Mouse (Mus musculus): ENCODE results near the gene Sytl5.

Sytl5 gene

DNA sequence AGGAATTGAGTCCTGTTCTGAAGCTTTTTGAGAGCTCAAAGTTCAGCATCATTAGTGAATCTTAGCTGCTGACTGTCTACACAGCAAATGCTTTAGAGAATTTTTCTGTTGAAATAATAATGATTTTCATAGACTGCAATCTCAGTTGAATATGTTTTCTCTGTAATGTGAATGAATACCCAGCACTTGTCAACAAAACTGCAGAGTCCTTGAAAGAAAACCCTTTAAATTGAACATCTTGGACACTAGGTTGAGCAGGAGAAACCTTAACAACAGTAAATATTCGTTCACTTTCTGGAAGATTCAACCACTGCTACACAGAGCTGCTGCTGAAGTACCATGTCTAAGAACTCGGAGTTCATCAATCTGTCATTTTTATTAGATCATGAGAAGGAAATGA is at the start of gene Sytl5:
TSS of gene Sytl5 (plus strand) at position 301 of the 400 bp plus-strand sequence.
- DNase-seq (ENCODE audit: low spot score), result no peak

DNA sequence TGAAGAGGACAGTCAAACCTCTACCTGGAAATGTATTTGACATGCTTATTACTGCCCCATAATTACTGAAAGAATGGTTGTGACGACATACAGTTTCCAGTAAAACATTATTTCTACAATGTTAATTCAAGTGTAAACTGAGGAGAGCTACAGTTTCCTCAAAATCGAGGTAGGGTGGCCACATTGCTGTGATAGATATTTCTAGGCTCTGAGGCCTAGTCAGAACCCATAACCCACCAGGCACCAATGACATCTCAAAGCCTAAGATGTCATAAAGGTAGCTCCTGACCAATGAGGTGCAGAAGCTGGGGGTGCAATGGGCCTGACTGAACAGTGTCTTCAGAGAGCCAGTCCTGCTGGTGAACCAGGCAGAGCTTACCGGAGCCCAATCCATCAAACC is 38.8 kb upstream of the Sytl5 start, which contains the start of gene Hypm:
TSS of gene Hypm (plus strand) at position 301 of the 400 bp plus-strand sequence.
- no peak for DNase-seq (ENCODE audit: low spot score)

DNA sequence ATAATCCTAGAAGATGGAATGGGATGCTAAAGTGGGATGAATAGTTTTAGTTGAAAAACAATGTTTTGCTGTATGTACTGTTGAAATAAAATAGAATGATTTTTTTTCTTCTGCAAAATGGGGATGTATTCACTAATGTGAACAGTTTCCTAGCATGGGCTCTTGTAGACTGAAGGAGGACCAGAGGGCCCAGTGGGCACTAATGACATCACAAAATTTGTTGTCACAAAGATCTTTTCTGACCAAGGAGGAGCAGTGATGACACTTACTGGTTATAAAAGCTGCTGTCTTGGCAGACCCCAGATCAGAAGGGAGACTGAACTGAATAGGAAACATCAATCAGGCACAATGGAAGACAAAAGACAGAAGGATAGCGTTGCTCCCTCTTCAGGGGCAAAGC is 36.0 kb upstream of the Sytl5 start, which contains the start of gene H2al3:
TSS of gene H2al3 (plus strand) at position 301 of the 400 bp plus-strand sequence.
- DNase-seq (ENCODE audit: low spot score), result no peak

DNA sequence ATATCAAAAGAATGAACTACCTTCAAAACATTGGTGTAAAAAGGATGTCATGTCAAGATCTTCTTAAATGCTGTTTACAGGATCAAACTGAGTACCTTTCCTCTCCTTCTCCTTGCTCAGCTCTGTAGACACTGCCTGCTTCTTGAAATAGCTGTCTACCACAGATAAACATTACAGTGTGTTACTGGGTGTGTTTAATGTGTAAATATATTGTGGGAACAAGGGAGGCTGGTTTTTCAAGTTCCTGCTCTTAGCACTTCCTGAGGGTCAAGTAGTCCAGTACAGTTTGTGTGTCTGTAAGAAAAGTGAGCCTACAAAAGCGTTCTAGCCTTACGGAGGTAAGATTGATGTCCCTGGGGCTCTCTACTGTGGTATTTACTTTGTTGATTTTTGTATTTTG is 23.6 kb upstream of the Sytl5 start:
- no peak for DNase-seq (ENCODE audit: low spot score)

DNA sequence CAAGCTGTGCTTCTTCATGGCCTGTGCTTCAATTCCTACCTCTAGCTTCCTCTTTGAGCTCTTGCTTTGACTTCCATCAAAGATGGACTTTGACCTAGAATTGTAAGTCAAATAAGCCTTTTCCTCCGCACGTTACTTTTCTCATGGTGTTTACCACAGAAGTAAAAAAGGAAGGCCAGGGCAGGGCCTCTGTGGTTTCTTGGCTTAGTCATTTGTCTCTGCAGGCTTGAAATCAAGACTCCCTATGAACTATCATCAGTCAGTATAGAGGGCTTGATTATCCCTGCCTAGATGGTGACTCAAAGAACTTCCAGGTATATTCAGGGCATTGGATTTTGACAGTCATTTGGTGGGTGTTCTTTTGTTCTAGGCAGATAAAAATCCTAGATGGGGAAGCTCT is 9.9 kb upstream of the Sytl5 start:
- no peak for DNase-seq (ENCODE audit: low spot score)

DNA sequence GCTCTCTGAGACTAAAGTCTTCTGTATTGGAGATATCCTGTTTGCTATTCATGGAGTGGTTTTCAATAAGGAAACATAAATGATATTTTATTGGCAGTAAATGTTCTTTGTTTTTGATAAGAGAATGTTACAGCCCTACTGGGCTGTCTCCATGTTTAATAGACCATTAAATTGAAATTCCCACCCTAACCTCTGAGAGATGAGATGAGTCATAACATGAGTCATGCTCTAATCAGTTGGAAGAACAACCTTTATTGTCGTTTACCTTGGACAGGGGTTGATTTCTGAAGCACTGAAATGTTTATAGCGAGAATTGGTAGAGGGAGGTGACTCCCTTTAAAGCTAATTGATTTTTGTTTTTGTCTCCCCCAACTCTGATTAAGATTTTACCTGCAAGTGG is 24.1 kb downstream of the Sytl5 start:
- no peak for DNase-seq (ENCODE audit: low spot score)

DNA sequence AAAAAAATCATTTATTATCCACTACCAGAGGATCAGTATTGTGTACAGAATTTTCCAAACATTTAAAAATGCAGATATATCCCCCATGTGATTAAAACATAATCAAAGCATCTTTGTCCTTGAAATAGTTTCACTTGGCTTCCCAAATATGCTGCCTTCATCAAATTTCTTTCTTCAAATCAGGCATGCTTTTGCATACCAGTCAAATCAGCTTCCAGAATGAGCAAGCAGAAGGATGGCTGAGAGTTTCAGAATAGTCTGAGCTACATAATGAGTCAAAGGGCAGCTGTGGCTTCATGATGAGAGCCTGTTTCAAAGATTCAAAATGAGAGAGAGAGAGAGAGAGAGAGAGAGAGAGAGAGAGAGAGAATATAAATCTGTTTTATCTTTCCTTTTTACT is 48.4 kb downstream of the Sytl5 start:
- no peak for DNase-seq (ENCODE audit: low spot score)

DNA sequence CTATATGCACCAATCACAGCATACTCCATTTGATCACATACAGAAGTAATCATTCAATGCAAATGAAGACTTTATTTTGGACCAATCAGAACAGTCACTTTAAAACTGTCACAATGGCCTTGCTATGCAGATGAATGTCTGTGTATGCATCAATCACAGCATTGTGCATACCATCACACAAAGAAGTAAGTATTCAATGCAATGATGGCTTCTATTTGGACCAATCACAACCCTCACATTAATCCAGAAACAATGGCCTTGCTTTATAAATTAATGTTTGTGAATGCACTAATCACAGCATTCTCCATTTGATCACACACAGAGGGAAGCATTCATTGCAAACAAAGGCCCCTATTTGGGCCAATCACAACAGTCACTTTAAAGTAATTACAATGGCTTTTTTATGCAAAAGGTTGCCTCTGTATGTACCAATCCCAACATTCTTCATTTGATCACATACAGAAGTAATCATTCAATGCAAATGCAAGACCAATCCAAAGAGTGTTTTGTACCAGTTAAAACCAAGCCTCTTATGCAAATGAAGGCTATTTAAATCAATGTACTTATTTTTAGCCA is 98.8 kb downstream of the Sytl5 start:
- no peak for DNase-seq (ENCODE audit: low spot score)

DNA sequence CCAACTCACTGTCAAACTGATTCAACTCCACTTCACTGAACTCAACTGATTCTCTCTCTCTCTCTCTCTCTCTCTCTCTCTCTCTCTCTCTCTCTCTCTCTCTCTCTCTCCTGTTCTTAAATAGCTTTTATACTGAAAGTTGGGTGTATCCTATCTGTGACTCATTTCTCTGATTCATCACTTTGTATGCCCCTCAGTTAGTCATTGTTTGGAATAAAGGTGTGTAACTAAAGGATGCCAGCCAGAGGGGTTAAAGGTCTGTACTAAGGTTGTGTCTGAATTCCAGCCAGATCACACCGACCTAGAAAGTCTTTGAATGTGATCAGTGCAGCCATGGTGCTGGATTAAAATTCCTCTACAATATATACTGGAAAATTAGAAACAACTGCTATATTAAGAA is 115.3 kb downstream of the Sytl5 start:
- no peak for DNase-seq (ENCODE audit: low spot score)

DNA sequence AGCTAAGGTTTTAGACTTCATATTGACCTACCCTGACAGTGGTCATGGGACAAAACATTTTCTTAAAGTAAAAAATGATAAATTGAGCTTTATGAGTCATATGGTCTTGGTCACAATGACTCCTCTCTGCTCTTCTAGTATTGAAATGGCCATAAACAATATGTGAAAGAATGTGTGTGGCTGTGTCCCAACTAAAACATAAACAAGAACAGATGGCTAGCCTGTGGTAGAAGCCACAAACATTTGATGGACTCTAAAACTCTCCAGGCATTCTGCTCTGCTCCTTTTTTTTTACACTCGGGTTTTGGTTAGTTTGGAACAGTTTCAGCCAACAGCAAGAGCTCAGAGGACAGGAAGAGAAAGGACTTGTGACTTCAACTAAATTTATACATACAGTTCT is 120.5 kb downstream of the Sytl5 start:
- DNase-seq (ENCODE audit: low spot score), result no peak

DNA sequence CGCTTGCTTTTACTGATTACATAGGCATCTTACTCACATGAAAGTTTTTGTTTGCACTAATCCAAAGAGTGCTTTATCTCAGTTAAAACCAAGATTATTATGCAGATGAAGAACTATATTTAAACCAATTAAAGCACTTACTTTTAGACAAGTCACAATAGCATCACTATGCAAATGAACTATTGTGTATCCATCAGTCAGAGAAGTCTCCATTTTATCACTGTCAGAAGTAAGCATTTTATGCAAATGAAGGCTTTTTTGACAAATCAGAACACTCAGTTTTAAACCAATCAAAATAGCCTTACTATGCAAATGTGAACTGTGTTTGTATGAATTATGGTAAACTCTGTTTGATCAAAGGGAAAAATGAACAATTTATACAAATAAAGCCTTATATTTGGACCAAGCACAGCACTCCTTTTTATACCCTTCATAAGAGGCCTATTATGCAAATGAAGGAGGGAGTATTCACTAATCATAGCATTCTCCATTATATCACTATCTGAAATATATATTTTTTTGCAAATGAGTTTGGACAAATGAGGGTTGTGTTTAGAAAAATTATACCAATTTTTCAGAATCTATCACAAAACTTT is 122.4 kb downstream of the Sytl5 start:
- no peak for DNase-seq (ENCODE audit: low spot score)

DNA sequence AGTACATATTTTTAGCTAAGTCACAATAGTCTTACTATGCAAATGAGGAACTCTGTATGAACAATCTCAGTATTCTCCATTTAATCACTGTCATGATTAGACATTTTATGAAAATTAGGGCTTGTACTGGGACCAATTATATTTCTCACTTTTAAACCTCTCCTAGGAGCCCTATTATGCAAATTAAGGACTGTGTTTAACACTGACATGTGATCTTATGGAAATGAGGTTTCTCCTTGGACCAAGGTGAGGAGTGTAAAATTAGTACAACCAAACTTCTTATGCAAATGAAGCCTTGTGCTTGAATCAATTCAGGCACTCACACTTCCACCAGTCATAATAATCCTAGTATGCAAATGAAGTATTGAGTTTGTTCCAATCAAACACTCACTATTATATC is 124.8 kb downstream of the Sytl5 start:
- DNase-seq (ENCODE audit: low spot score), result no peak

DNA sequence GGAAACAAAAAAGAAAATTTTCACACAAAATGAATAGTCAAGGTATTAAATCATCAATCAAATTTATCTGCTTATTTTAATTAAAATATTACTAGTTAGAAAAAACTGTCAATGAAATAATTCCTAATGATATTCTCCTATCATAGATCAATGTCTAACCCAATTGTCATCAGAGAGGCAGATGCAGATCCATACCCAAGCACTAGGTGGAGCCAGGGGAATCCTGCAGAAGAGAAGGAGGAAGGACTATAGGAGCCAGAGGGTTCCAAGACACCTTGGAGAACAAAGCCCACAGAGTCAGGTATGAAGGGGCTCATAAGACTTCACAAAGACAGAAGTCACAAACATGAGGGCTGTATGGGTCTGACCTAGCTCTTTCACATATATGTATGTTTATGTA is 149.2 kb downstream of the Sytl5 start:
- no peak for DNase-seq (ENCODE audit: low spot score)

Measured in c-Kit-positive CD71-positive TER-119-positive erythroid progenitor cells, embryonic 14.5 days (primary cell).